Mouse (Mus musculus) C2C12 (cell line): ENCODE data around the gene Mfsd6l.

Source experiments
- CEBPB ChIP-seq: IDR thresholded peaks from one replicate; pipeline ENCODE4 v1.6.1; 2011; ENCODE audit warnings: low read depth, mild to moderate bottlenecking, control low read depth, moderate library complexity
- CTCF ChIP-seq: IDR thresholded peaks from one replicate; pipeline ENCODE4 v1.5.1; 2011; ENCODE audit not compliant: control insufficient read depth, insufficient read depth, insufficient read length
- FOSL1 ChIP-seq: IDR thresholded peaks from one replicate; pipeline ENCODE4 v1.8.0; 2011; ENCODE audit warnings: mild to moderate bottlenecking, low read length; ENCODE audit not compliant: poor library complexity, insufficient read depth, severe bottlenecking
- MAX ChIP-seq: IDR thresholded peaks from one replicate; pipeline ENCODE4 v1.6.1; 2011; ENCODE audit warnings: mild to moderate bottlenecking, control low read depth
- MYOD1 ChIP-seq: IDR thresholded peaks from one replicate; pipeline ENCODE4 v1.6.1; 2011; ENCODE audit warnings: low read depth; ENCODE audit not compliant: control insufficient read depth, insufficient read length
- MYOG ChIP-seq: IDR thresholded peaks from one replicate; pipeline ENCODE4 v1.6.1; 2011; ENCODE audit not compliant: control insufficient read depth, insufficient read length; ENCODE audit errors: extremely low read depth
- USF1 ChIP-seq: IDR thresholded peaks from one replicate; pipeline ENCODE4 v1.6.1; 2011; ENCODE audit warnings: low read depth, mild to moderate bottlenecking, control low read depth, moderate library complexity

DNA sequence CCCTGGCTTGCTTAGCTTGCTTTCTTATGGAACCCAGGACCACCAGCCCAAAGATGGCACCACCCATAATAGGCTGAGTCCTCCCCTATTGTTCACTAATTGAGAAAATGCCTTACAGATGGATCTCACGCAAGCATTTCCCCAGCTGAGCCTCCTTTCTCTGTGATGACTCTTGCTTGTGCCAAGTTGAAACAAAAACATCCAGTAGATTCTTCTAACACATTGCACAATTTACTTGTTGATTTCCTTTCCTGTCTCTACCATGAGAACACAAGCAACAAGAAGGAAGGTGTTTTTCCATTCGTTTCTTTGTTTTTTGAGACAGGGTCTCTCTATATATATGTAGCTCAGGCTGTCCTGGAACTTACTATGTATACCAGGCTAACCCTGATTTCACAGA, 51.1 kb downstream of the Mfsd6l start:
- no peak for TF ChIP-seq CTCF
- no peak for TF ChIP-seq MYOG
- no peak for TF ChIP-seq CEBPB
- no peak for TF ChIP-seq USF1
- no peak for TF ChIP-seq MYOD1
- TF ChIP-seq MAX, result no peak
- TF ChIP-seq FOSL1, result no peak
